Mouse (Mus musculus) macrophage (primary cell): Measurements from ENCODE around the gene Olfr655. TPM values are rescaled to one million over a fixed set of nuclear protein-coding genes. Genes with fewer than 3 reads are reported as not detected.

Experiments
- polyA plus RNA-seq: library from polyadenylated mRNA; stranded (reverse); fragments of 250-400 nt; gene quantifications from 3 replicates; pipeline ENCODE4 v1.2.4, GENCODE M21; 2018; ENCODE audit warnings: inconsistent platforms

Olfr655 gene
- polyA plus RNA-seq, 1 experiment from 2014 or later = not detected

Other genes with a start within 250 kb of the Olfr655 start
- 23.2 to 52.7 TPM (median 27.6 TPM) in 3 replicates for gene Trim12c, start 248.4 kb downstream of the Olfr655 start, polyA plus RNA-seq
- gene Trim30b, start 231.9 kb downstream of the Olfr655 start, polyA plus RNA-seq = 1.1 to 4.5 TPM (median 1.8 TPM) in 3 replicates
- 8.9 to 43.2 TPM (median 17.1 TPM) in 3 replicates for gene Trim30c, start 200.9 kb downstream of the Olfr655 start, polyA plus RNA-seq
- gene Trim30a, start 136.6 kb downstream of the Olfr655 start, polyA plus RNA-seq = 101 to 215 TPM (median 103 TPM) in 3 replicates
- gene Trim30d, start 93.9 kb downstream of the Olfr655 start, polyA plus RNA-seq = 39.9 to 81.2 TPM (median 40.8 TPM) in 3 replicates
- not detected in 3 replicates for gene Olfr651, start 51.6 kb downstream of the Olfr655 start, polyA plus RNA-seq
- not detected in 3 replicates for gene Olfr652, start 40.9 kb downstream of the Olfr655 start, polyA plus RNA-seq
- gene Olfr653, start 24.5 kb downstream of the Olfr655 start, polyA plus RNA-seq = not detected in 3 replicates
- gene Olfr654, start 14.8 kb downstream of the Olfr655 start, polyA plus RNA-seq = not detected in 3 replicates
- gene Olfr656, start 12.2 kb upstream of the Olfr655 start, polyA plus RNA-seq = not detected in 3 replicates
- gene Olfr657, start 23.0 kb upstream of the Olfr655 start, polyA plus RNA-seq = not detected in 3 replicates
- gene Olfr658, start 45.5 kb upstream of the Olfr655 start, polyA plus RNA-seq = 0.07 TPM in 1 of 3 replicates, not detected in the others
- gene Olfr659, start 65.0 kb upstream of the Olfr655 start, polyA plus RNA-seq = not detected in 3 replicates
- gene Olfr661, start 84.7 kb upstream of the Olfr655 start, polyA plus RNA-seq = not detected in 3 replicates
- gene Usp17le, start 175.7 kb upstream of the Olfr655 start, polyA plus RNA-seq = not detected in 3 replicates
- not detected in 3 replicates for gene Usp17lb, start 240.8 kb upstream of the Olfr655 start, polyA plus RNA-seq